29 mouse cellular contexts compared by ENCODE assay signal in the genomic region with DNA sequence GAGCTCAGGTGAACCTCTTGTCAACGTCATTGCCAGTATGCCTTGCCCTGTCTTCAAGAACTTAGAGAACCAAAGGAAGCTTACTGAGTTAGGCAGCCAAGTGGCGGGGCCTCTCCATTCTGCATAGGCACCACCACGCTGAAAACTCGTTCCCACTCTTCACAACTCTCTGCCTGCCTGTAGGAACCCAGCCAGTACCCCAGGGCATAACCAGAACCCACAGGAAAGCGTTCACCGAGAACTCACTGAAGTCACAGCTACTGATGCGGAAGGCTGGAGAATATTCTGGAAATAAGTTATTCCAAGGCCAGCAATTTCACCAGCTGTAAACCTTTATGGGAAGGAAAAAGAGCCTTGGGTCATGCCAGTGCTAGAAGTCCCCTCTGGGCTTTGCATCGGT. TPM values are rescaled to one million over a fixed set of nuclear protein-coding genes. Genes with fewer than 3 reads are reported as not detected.
"Had no signal": no experiment of that assay in that cellular context is flagged by ENCODE, and none has a peak within 500 bp of the region (broad histone marks: within the 10 kb centered on the region; RNA-seq: fewer than 3 reads in every experiment).

No protein-coding gene starts in this region.

- H3K27ac ChIP-seq: lung, embryonic 15.5 days; macrophage; midbrain, embryonic 13.5 days; midbrain, embryonic 15.5 days; neural tube, embryonic 13.5 days; neural tube, embryonic 15.5 days had no signal

- DNase-seq: lung, adult 2 months; lung, postnatal 14 days; lung, postnatal 36 days; retina, postnatal 1 day; right cerebral cortex, adult 18-20 months; right cerebral cortex, postnatal 25 days; right cerebral cortex, postnatal 4 days; spleen, adult 18-20 months; thymus, adult 18-20 months; thymus, postnatal 14 days; thymus, postnatal 36 days had no signal

- H3K36me3 ChIP-seq: lung, embryonic 15.5 days; midbrain, embryonic 13.5 days; midbrain, embryonic 15.5 days; neural tube, embryonic 13.5 days; neural tube, embryonic 15.5 days had no signal

- H3K4me3 ChIP-seq: lung, embryonic 15.5 days; megakaryocyte, embryonic 14.5 days; midbrain, embryonic 13.5 days; midbrain, embryonic 15.5 days; myocyte; neural tube, embryonic 13.5 days; neural tube, embryonic 15.5 days had no signal

- H3K4me1 ChIP-seq: lung, embryonic 15.5 days; megakaryocyte, embryonic 14.5 days; neural tube, embryonic 13.5 days; neural tube, embryonic 15.5 days had no signal

- ATAC-seq: lung, postnatal 0 days; midbrain, embryonic 13.5 days; midbrain, embryonic 15.5 days had no signal

- H3K9me3 ChIP-seq: lung, embryonic 15.5 days; megakaryocyte, embryonic 14.5 days; midbrain, embryonic 13.5 days; midbrain, embryonic 15.5 days; neural tube, embryonic 13.5 days; neural tube, embryonic 15.5 days had no signal

- H3K27me3 ChIP-seq: lung, embryonic 15.5 days; midbrain, embryonic 13.5 days; neural tube, embryonic 13.5 days; neural tube, embryonic 15.5 days had no signal

- H3K9ac ChIP-seq: lung, embryonic 15.5 days; midbrain, embryonic 13.5 days; midbrain, embryonic 15.5 days; neural tube, embryonic 13.5 days; neural tube, embryonic 15.5 days had no signal

- H3K4me2 ChIP-seq: lung, embryonic 15.5 days; midbrain, embryonic 11.5 days; midbrain, embryonic 13.5 days; midbrain, embryonic 15.5 days; neural tube, embryonic 13.5 days; neural tube, embryonic 15.5 days had no signal

RNA-seq across cellular contexts. Expression of gene Prr23a1, which starts 34.7 kb away (rescaled TPM):
- total RNA-seq: megakaryocyte progenitor cell, adult 5-6 weeks; midbrain, postnatal 0 days had no signal
- polyA plus RNA-seq: liver, embryonic 16.5 days; lung, adult 2 months; lung, embryonic 15.5 days; lung, postnatal 0 days; macrophage; midbrain, embryonic 11.5 days; midbrain, embryonic 13.5 days; midbrain, embryonic 15.5 days; midbrain, postnatal 0 days; myocyte; neural tube, embryonic 11.5 days; neural tube, embryonic 13.5 days; small intestine, adult 2 months; stomach, embryonic 14.5 days; stomach, embryonic 16.5 days; thymus, postnatal 0 days had no signal

RNA-seq across cellular contexts. Expression of gene Prr23a2, which starts 48.7 kb away (rescaled TPM):
- total RNA-seq: megakaryocyte progenitor cell, adult 5-6 weeks; midbrain, postnatal 0 days had no signal
- polyA plus RNA-seq: liver, embryonic 16.5 days; lung, adult 2 months; lung, embryonic 15.5 days; lung, postnatal 0 days; macrophage; midbrain, embryonic 11.5 days; midbrain, embryonic 13.5 days; midbrain, embryonic 15.5 days; midbrain, postnatal 0 days; myocyte; neural tube, embryonic 11.5 days; neural tube, embryonic 13.5 days; neural tube, embryonic 15.5 days; small intestine, adult 2 months; stomach, embryonic 14.5 days; stomach, embryonic 16.5 days; thymus, postnatal 0 days had no signal

RNA-seq across cellular contexts. Expression of gene Prr23a3, which starts 56.9 kb away (rescaled TPM):
- total RNA-seq: megakaryocyte progenitor cell, adult 5-6 weeks; midbrain, postnatal 0 days had no signal
- polyA plus RNA-seq: liver, embryonic 16.5 days; lung, adult 2 months; lung, embryonic 15.5 days; lung, postnatal 0 days; macrophage; midbrain, embryonic 15.5 days; midbrain, postnatal 0 days; myocyte; neural tube, embryonic 13.5 days; neural tube, embryonic 15.5 days; small intestine, adult 2 months; stomach, embryonic 14.5 days; stomach, embryonic 16.5 days; thymus, postnatal 0 days had no signal
